Mouse (Mus musculus): Measurements from ENCODE around the gene Tomm34. TPM values are rescaled to one million over a fixed set of nuclear protein-coding genes. Genes with fewer than 3 reads are reported as not detected.
"Not testable (repeated sequence)": the region's sequence is repeated elsewhere in the genome, so short reads cannot be mapped to it uniquely, and the experiment has no call there.

Tomm34 gene
- polyA plus RNA-seq, 1 experiment: 31.0 TPM

- WGBS: 90% methylated on average over 8 of the region's 8 CpGs
- Histone ChIP-seq H3K4me1 (ENCODE audit: control insufficient read depth, insufficient read depth, low read length) (no peaks in the 10 kb centered on the region), H3K4me3 (ENCODE audit: insufficient read depth, low read depth, low read length) (no peak overlapping the region), H3K27me3 (replicated peaks; ENCODE audit: control insufficient read depth, insufficient read depth, low read length) (no peaks in the 10 kb centered on the region), H3K36me3 (ENCODE audit: control insufficient read depth, insufficient read depth, low read length) (no peaks in the 10 kb centered on the region), H3K27ac (ENCODE audit: insufficient read depth, low read depth, low read length) (no peak overlapping the region)
- no peak for DNase-seq
- TF ChIP-seq POLR2A (IDR thresholded peaks at IDR 0.05; ENCODE audit: low read depth, low read length) (no peak), CTCF (conservative IDR thresholded peaks at IDR 0.05; ENCODE audit: insufficient read depth, insufficient read length, low read depth, low read length) (no peak)
Observed at GRCm38 (mm10) chr2:164076874-164077425, 6.0 kb upstream of the Tomm34 start.

GRCm38 (mm10) chr2:164075088-164075487 is 4.1 kb upstream of the Tomm34 start:
- Histone ChIP-seq H3K4me3 (ENCODE audit: insufficient read depth, low read depth, low read length) (peak overlapping the region; percentile 20; the same call in 1 of the 2 replicates), H3K27me3 (replicated peaks; ENCODE audit: control insufficient read depth, insufficient read depth, low read length) (no peaks in the 10 kb centered on the region), H3K4me1 (ENCODE audit: control insufficient read depth, insufficient read depth, low read length) (no peaks in the 10 kb centered on the region), H3K36me3 (ENCODE audit: control insufficient read depth, insufficient read depth, low read length) (no peaks in the 10 kb centered on the region), H3K27ac (ENCODE audit: insufficient read depth, low read depth, low read length) (no peak overlapping the region)
- DNase-seq: no peak
- TF ChIP-seq CTCF (conservative IDR thresholded peaks at IDR 0.05; ENCODE audit: insufficient read depth, insufficient read length, low read depth, low read length) (no peak), POLR2A (IDR thresholded peaks at IDR 0.05; ENCODE audit: low read depth, low read length) (no peak)
- WGBS: 15% methylated on average over 5 of the region's 5 CpGs

GRCm38 (mm10) chr2:164073918-164074578 is 3.1 kb upstream of the Tomm34 start:
- WGBS: under 1% methylated on average over 48 of the region's 48 CpGs
- peak overlapping the region; percentile 99 for H3K4me3 ChIP-seq (ENCODE audit: insufficient read depth, low read depth, low read length)
- H3K4me1 ChIP-seq (ENCODE audit: control insufficient read depth, insufficient read depth, low read length): no peaks in the 10 kb centered on the region; the same call in 1 of the 2 replicates
- no peaks in the 10 kb centered on the region for H3K36me3 ChIP-seq (ENCODE audit: control insufficient read depth, insufficient read depth, low read length)
- H3K27me3 ChIP-seq (replicated peaks; ENCODE audit: control insufficient read depth, insufficient read depth, low read length): no peaks in the 10 kb centered on the region
- peak; percentile 98 for DNase-seq
- TF ChIP-seq POLR2A (IDR thresholded peaks at IDR 0.05; ENCODE audit: low read depth, low read length) (peak; percentile 88), CTCF (conservative IDR thresholded peaks at IDR 0.05; ENCODE audit: insufficient read depth, insufficient read length, low read depth, low read length) (peak; percentile 78)
- peak overlapping the region; percentile 50; the same call in 1 of the 2 replicates for H3K27ac ChIP-seq (ENCODE audit: insufficient read depth, low read depth, low read length)

- Histone ChIP-seq H3K27me3 (replicated peaks; ENCODE audit: control insufficient read depth, insufficient read depth, low read length) (no peaks in the 10 kb centered on the region), H3K36me3 (ENCODE audit: control insufficient read depth, insufficient read depth, low read length) (no peaks in the 10 kb centered on the region), H3K4me3 (ENCODE audit: insufficient read depth, low read depth, low read length) (no peak overlapping the region), H3K27ac (ENCODE audit: insufficient read depth, low read depth, low read length) (no peak overlapping the region), H3K4me1 (ENCODE audit: control insufficient read depth, insufficient read depth, low read length) (no peaks in the 10 kb centered on the region; the same call in 1 of the 2 replicates)
- no peak for DNase-seq
- TF ChIP-seq POLR2A (IDR thresholded peaks at IDR 0.05; ENCODE audit: low read depth, low read length): no peak
- no peak for TF ChIP-seq CTCF (conservative IDR thresholded peaks at IDR 0.05; ENCODE audit: insufficient read depth, insufficient read length, low read depth, low read length)
- WGBS: 79% methylated on average over 7 of the region's 7 CpGs
Observed at GRCm38 (mm10) chr2:164073120-164073519, 2.2 kb upstream of the Tomm34 start.

GRCm38 (mm10) chr2:164072109-164072508 is 1.1 kb upstream of the Tomm34 start:
- TF ChIP-seq POLR2A (IDR thresholded peaks at IDR 0.05; ENCODE audit: low read depth, low read length): no peak
- TF ChIP-seq CTCF (conservative IDR thresholded peaks at IDR 0.05; ENCODE audit: insufficient read depth, insufficient read length, low read depth, low read length): no peak
- 81% methylated on average over 2 of the region's 2 CpGs for WGBS

GRCm38 (mm10) chr2:164071437-164071820 is 460 bp upstream of the Tomm34 start:
- H3K36me3 ChIP-seq (ENCODE audit: control insufficient read depth, insufficient read depth, low read length); DNase-seq; H3K4me1 ChIP-seq (ENCODE audit: control insufficient read depth, insufficient read depth, low read length); H3K27me3 ChIP-seq (replicated peaks; ENCODE audit: control insufficient read depth, insufficient read depth, low read length); H3K4me3 ChIP-seq (ENCODE audit: insufficient read depth, low read depth, low read length): not testable (repeated sequence)
- WGBS: 77% methylated on average over 11 of the region's 11 CpGs
- H3K27ac ChIP-seq (ENCODE audit: insufficient read depth, low read depth, low read length): peak overlapping the region; percentile 17; the same call in 1 of the 2 replicates

More at GRCm38 (mm10) chr2:164072109-164072508, 1.1 kb upstream of the Tomm34 start:
- H3K27me3 ChIP-seq (replicated peaks; ENCODE audit: control insufficient read depth, insufficient read depth, low read length): no peaks in the 10 kb centered on the region
- H3K4me3 ChIP-seq (ENCODE audit: insufficient read depth, low read depth, low read length): no peak overlapping the region
- no peak overlapping the region for H3K27ac ChIP-seq (ENCODE audit: insufficient read depth, low read depth, low read length)
- no peak for DNase-seq
- no peaks in the 10 kb centered on the region for H3K36me3 ChIP-seq (ENCODE audit: control insufficient read depth, insufficient read depth, low read length)
- H3K4me1 ChIP-seq (ENCODE audit: control insufficient read depth, insufficient read depth, low read length): no peaks in the 10 kb centered on the region; the same call in 1 of the 2 replicates

- peaks cover under 1% of the 10 kb centered on the region; the same call in 1 of the 2 replicates for H3K36me3 ChIP-seq (ENCODE audit: control insufficient read depth, insufficient read depth, low read length)
- under 1% methylated on average over 45 of the region's 45 CpGs for WGBS
- H3K4me1 ChIP-seq (ENCODE audit: control insufficient read depth, insufficient read depth, low read length): no peaks in the 10 kb centered on the region; the same call in 1 of the 2 replicates
- H3K27ac ChIP-seq (ENCODE audit: insufficient read depth, low read depth, low read length): peak within 1 kb of the TSS; percentile 49; the same call in 1 of the 2 replicates
- H3K27me3 ChIP-seq (replicated peaks; ENCODE audit: control insufficient read depth, insufficient read depth, low read length): no peaks in the 10 kb centered on the region
- TF ChIP-seq CTCF (conservative IDR thresholded peaks at IDR 0.05; ENCODE audit: insufficient read depth, insufficient read length, low read depth, low read length) (no peak), POLR2A (IDR thresholded peaks at IDR 0.05; ENCODE audit: low read depth, low read length) (no peak)
- peak within 1 kb of the TSS; percentile 86 for H3K4me3 ChIP-seq (ENCODE audit: insufficient read depth, low read depth, low read length)
- DNase-seq: no peak
Observed at GRCm38 (mm10) chr2:164070142-164070764, 716 bp downstream of the Tomm34 start, which contains the start of gene Stk4. Gene Stk4 (plus strand): TSS chr2:164070322.

All from kidney, adult 2 months (tissue).